Mouse (Mus musculus) MEL (cell line): ENCODE measurements around the gene Selenow. TPM values are rescaled to one million over a fixed set of nuclear protein-coding genes. Genes with fewer than 3 reads are reported as not detected.

Experiments
- DNase-seq: peaks from one replicate; pipeline ENCODE4 v3.0.0; 2011; ENCODE audit warnings: low read depth, low spot score
- H3K27ac ChIP-seq: 2 replicates; pipeline ENCODE4 v1.5.1; 2012; ENCODE audit warnings: low read depth, mild to moderate bottlenecking, control low read depth, low read length, moderate library complexity; ENCODE audit not compliant: control insufficient read depth
- H3K27me3 ChIP-seq, 2 experiments: fragments of 150-350 bp in 1 of 2; sonication (generic) in 1 of 2; 2 replicates each; pipeline ENCODE4 v1.6.1; 2012; ENCODE audit warnings: low read length in 2 of 2, mild to moderate bottlenecking in 2 of 2, improper control_type of control experiment in 1 of 2, moderate library complexity in 1 of 2; ENCODE audit not compliant: insufficient read depth in 2 of 2, control insufficient read depth in 1 of 2
- H3K36me3 ChIP-seq, 2 experiments: 2 replicates each; pipeline ENCODE4 v1.6.1; 2012 to 2014; ENCODE audit warnings: low read length in 2 of 2, improper control_type of control experiment in 1 of 2, inconsistent platforms in 1 of 2, mild to moderate bottlenecking in 1 of 2; ENCODE audit not compliant: insufficient read depth in 2 of 2, control insufficient read depth in 1 of 2
- H3K4me1 ChIP-seq, 2 experiments: fragments of 150-350 bp in 1 of 2; sonication (generic) in 1 of 2; 2 replicates each; pipeline ENCODE4 v1.6.1; 2012; ENCODE audit warnings: low read length in 2 of 2, improper control_type of control experiment in 1 of 2, mild to moderate bottlenecking in 1 of 2; ENCODE audit not compliant: insufficient read depth in 2 of 2, control insufficient read depth in 1 of 2
- H3K4me3 ChIP-seq, 2 experiments: fragments of 150-350 bp in 1 of 2; sonication (generic) in 1 of 2; 2 replicates each; pipeline ENCODE4 v1.5.1; 2012; ENCODE audit warnings: low read depth in 2 of 2, low read length in 2 of 2, mild to moderate bottlenecking in 2 of 2, moderate library complexity in 2 of 2, control low read depth in 1 of 2, improper control_type of control experiment in 1 of 2; ENCODE audit not compliant: control insufficient read depth in 1 of 2, insufficient read depth in 1 of 2
- H3K79me2 ChIP-seq: 2 replicates; pipeline ENCODE4 v1.6.1; 2012; ENCODE audit warnings: mild to moderate bottlenecking, low read length, moderate library complexity; ENCODE audit not compliant: control insufficient read depth, poor library complexity, insufficient read depth
- H3K9ac ChIP-seq: 2 replicates; pipeline ENCODE4 v1.6.1; 2012; ENCODE audit warnings: low read depth, mild to moderate bottlenecking, control low read depth, low read length, moderate library complexity; ENCODE audit not compliant: control insufficient read depth, poor library complexity, severe bottlenecking
- H3K9me3 ChIP-seq: fragments of 150-350 bp; sonication (generic); replicated peaks from 2 replicates; pipeline ENCODE4 v1.6.1; 2012; ENCODE audit warnings: mild to moderate bottlenecking, low read length, improper control_type of control experiment, moderate library complexity; ENCODE audit not compliant: insufficient read depth
- BHLHE40 ChIP-seq: IDR thresholded peaks from 2 replicates; pipeline ENCODE4 v1.6.1; 2012; ENCODE audit warnings: low read depth, mild to moderate bottlenecking, inconsistent platforms, low read length, improper control_type of control experiment, borderline replicate concordance
- CHD2 ChIP-seq: IDR thresholded peaks from 2 replicates; pipeline ENCODE4 v1.6.1; 2011; ENCODE audit warnings: low read length, improper control_type of control experiment
- CTCF ChIP-seq, 3 experiments: IDR thresholded peaks in 2 of 3; conservative IDR thresholded peaks in 1 of 3; 2 replicates each; pipeline ENCODE4 v1.5.1; 2011 to 2012; ENCODE audit warnings: low read length in 3 of 3, low read depth in 2 of 3, mild to moderate bottlenecking in 2 of 3, improper control_type of control experiment in 1 of 3, inconsistent platforms in 1 of 3, mixed read lengths in 1 of 3, moderate library complexity in 1 of 3; ENCODE audit not compliant: control insufficient read depth in 1 of 3, insufficient read depth in 1 of 3, poor library complexity in 1 of 3, severe bottlenecking in 1 of 3
- ELF1 ChIP-seq: IDR thresholded peaks from 2 replicates; pipeline ENCODE4 v1.6.1; 2014; ENCODE audit warnings: low read depth, mild to moderate bottlenecking, inconsistent platforms, low read length, improper control_type of control experiment, moderate library complexity
- EP300 ChIP-seq, 2 experiments: IDR thresholded peaks; 2 replicates each; pipeline ENCODE4 v1.6.1; 2011; ENCODE audit warnings: improper control_type of control experiment in 2 of 2, low read length in 2 of 2, low read depth in 1 of 2, mild to moderate bottlenecking in 1 of 2
- GABPA ChIP-seq: IDR thresholded peaks from 2 replicates; pipeline ENCODE4 v1.6.1; 2012; ENCODE audit warnings: low read depth, mild to moderate bottlenecking, inconsistent platforms, low read length, improper control_type of control experiment, moderate library complexity
- GATA1 ChIP-seq: IDR thresholded peaks from 2 replicates; pipeline ENCODE4 v1.6.1; 2011; ENCODE audit warnings: low read depth, low read length, improper control_type of control experiment
- HCFC1 ChIP-seq: IDR thresholded peaks from 2 replicates; pipeline ENCODE4 v1.6.1; 2012; ENCODE audit warnings: low read depth, mild to moderate bottlenecking, inconsistent platforms, low read length, improper control_type of control experiment, moderate library complexity
- JUND ChIP-seq: IDR thresholded peaks from 2 replicates; pipeline ENCODE4 v1.6.1; 2011; ENCODE audit warnings: low read depth, mild to moderate bottlenecking, improper control_type of control experiment, low read length
- MAX ChIP-seq: IDR thresholded peaks from 2 replicates; pipeline ENCODE4 v1.6.1; 2011; ENCODE audit warnings: low read length, improper control_type of control experiment
- MAZ ChIP-seq: IDR thresholded peaks from 2 replicates; pipeline ENCODE4 v1.6.1; 2012; ENCODE audit warnings: low read depth, mild to moderate bottlenecking, inconsistent platforms, low read length, improper control_type of control experiment
- MXI1 ChIP-seq: IDR thresholded peaks from 2 replicates; pipeline ENCODE4 v1.6.1; 2011; ENCODE audit warnings: mild to moderate bottlenecking, low read depth, low read length, improper control_type of control experiment
- MYB ChIP-seq: IDR thresholded peaks from 2 replicates; pipeline ENCODE4 v1.6.1; 2011; ENCODE audit warnings: mild to moderate bottlenecking, low read depth, low read length, improper control_type of control experiment
- MYC ChIP-seq: IDR thresholded peaks from 2 replicates; pipeline ENCODE4 v1.6.1; 2011; ENCODE audit warnings: low read depth, mild to moderate bottlenecking, low read length, improper control_type of control experiment, moderate library complexity
- NELFE ChIP-seq: IDR thresholded peaks from 2 replicates; pipeline ENCODE4 v1.6.1; 2011; ENCODE audit warnings: low read depth, low read length, improper control_type of control experiment
- NRF1 ChIP-seq: IDR thresholded peaks from 2 replicates; pipeline ENCODE4 v1.6.1; 2014; ENCODE audit warnings: low read depth, mild to moderate bottlenecking, inconsistent platforms, low read length, improper control_type of control experiment, moderate library complexity; ENCODE audit not compliant: poor library complexity, insufficient read depth, severe bottlenecking
- POLR2A ChIP-seq, 2 experiments: IDR thresholded peaks; 2 replicates each; pipeline ENCODE4 v1.6.1; 2011 to 2012; ENCODE audit warnings: low read length in 2 of 2, mild to moderate bottlenecking in 2 of 2, control low read depth in 1 of 2, improper control_type of control experiment in 1 of 2, low read depth in 1 of 2, moderate library complexity in 1 of 2; ENCODE audit not compliant: control insufficient read depth in 1 of 2, insufficient read depth in 1 of 2, poor library complexity in 1 of 2
- POLR2AphosphoS2 ChIP-seq: IDR thresholded peaks from 2 replicates; pipeline ENCODE4 v1.6.1; 2011; ENCODE audit warnings: low read length, improper control_type of control experiment
- POLR2AphosphoS5 ChIP-seq: IDR thresholded peaks from 2 replicates; pipeline ENCODE4 v1.6.1; 2012; ENCODE audit warnings: low read depth, borderline replicate concordance, mild to moderate bottlenecking, inconsistent platforms, low read length, moderate library complexity, mixed read lengths
- RAD21 ChIP-seq: IDR thresholded peaks from 2 replicates; pipeline ENCODE4 v1.6.1; 2011; ENCODE audit warnings: mild to moderate bottlenecking, low read depth, low read length, improper control_type of control experiment
- RCOR1 ChIP-seq: IDR thresholded peaks from 2 replicates; pipeline ENCODE4 v1.6.1; 2012; ENCODE audit warnings: low read depth, mild to moderate bottlenecking, inconsistent platforms, low read length, improper control_type of control experiment
- SMC3 ChIP-seq: IDR thresholded peaks from 2 replicates; pipeline ENCODE4 v1.6.1; 2011; ENCODE audit warnings: low read depth, low read length, improper control_type of control experiment
- TAL1 ChIP-seq: IDR thresholded peaks from 2 replicates; pipeline ENCODE4 v1.6.1; 2012; ENCODE audit warnings: mild to moderate bottlenecking, inconsistent platforms, low read length, moderate library complexity, mixed read lengths
- UBTF ChIP-seq: IDR thresholded peaks from 2 replicates; pipeline ENCODE4 v1.6.1; 2012; ENCODE audit warnings: low read depth, mild to moderate bottlenecking, inconsistent platforms, low read length, improper control_type of control experiment, moderate library complexity, borderline replicate concordance; ENCODE audit not compliant: insufficient read depth
- USF1 ChIP-seq: IDR thresholded peaks from 2 replicates; pipeline ENCODE4 v1.6.1; 2014; ENCODE audit warnings: low read depth, mild to moderate bottlenecking, inconsistent platforms, low read length, improper control_type of control experiment, moderate library complexity
- USF2 ChIP-seq, 2 experiments: IDR thresholded peaks; 2 replicates each; pipeline ENCODE4 v1.6.1; 2011 to 2012; ENCODE audit warnings: improper control_type of control experiment in 2 of 2, low read length in 2 of 2, borderline replicate concordance in 1 of 2, inconsistent platforms in 1 of 2, low read depth in 1 of 2, mild to moderate bottlenecking in 1 of 2; ENCODE audit not compliant: insufficient read depth in 1 of 2
- ZMIZ1 ChIP-seq: IDR thresholded peaks from 2 replicates; pipeline ENCODE4 v1.6.1; 2012; ENCODE audit warnings: low read depth, mild to moderate bottlenecking, inconsistent platforms, low read length, improper control_type of control experiment, moderate library complexity
- polyA plus RNA-seq, 2 experiments: library from polyadenylated mRNA; stranded (reverse) in 1 of 2; unstranded in 1 of 2; fragments of >175 nt in 1 of 2; fragments of >200 nt in 1 of 2; gene quantifications; 2 replicates each; pipeline versions ENCODE4 v1.2.1 to v1.2.4; 2012; ENCODE audit warnings: low replicate concordance in 2 of 2, low read depth in 1 of 2; ENCODE audit not compliant: insufficient read length in 2 of 2, insufficient read depth in 1 of 2, missing spikeins in 1 of 2
- total RNA-seq: library from RNA; depleted of rRNA; stranded (reverse); fragments of 300-350 nt; gene quantifications from 2 replicates; pipeline ENCODE4 v1.2.3, GENCODE M21; 2012

Selenow gene
- total and polyA plus RNA-seq, 3 experiments: 13.1 to 71.2 TPM; not detected in 1

GRCm38 (mm10) chr7:15956143-15956542 lies 33.9 kb upstream of the Selenow start:
- no peak overlapping the region for H3K9ac ChIP-seq
- TF ChIP-seq GATA1: no peak
- TF ChIP-seq NRF1: no peak
- no peak for TF ChIP-seq CTCF (IDR thresholded peaks at IDR 0.05 in 2 of 3, conservative IDR thresholded peaks at IDR 0.05 in 1 of 3; ENCODE audit: control insufficient read depth in 1 of 3, insufficient read depth in 1 of 3, low read depth in 2 of 3, low read length in 3 of 3, poor library complexity in 1 of 3, severe bottlenecking in 1 of 3)
- TF ChIP-seq MYC: no peak
- no peak for TF ChIP-seq BHLHE40
- TF ChIP-seq RCOR1: no peak
- no peak for TF ChIP-seq RAD21
- TF ChIP-seq USF2 (IDR thresholded peaks at IDR 0.05; ENCODE audit: borderline replicate concordance in 1 of 2, insufficient read depth in 1 of 2, low read depth in 1 of 2, low read length in 2 of 2): no peak
- no peak for TF ChIP-seq POLR2AphosphoS5
- no peak for TF ChIP-seq USF1
- no peak for TF ChIP-seq MAZ
- no peak for TF ChIP-seq TAL1
- TF ChIP-seq POLR2A (IDR thresholded peaks at IDR 0.05; ENCODE audit: control insufficient read depth in 1 of 2, insufficient read depth in 1 of 2, low read depth in 1 of 2, low read length in 2 of 2, poor library complexity in 1 of 2): no peak
- no peak for TF ChIP-seq JUND
- TF ChIP-seq MAX: no peak
- no peak for TF ChIP-seq CHD2
- no peak for TF ChIP-seq EP300 (IDR thresholded peaks at IDR 0.05; ENCODE audit: low read depth in 1 of 2, low read length in 2 of 2)
- TF ChIP-seq, all 39 proteins: peak for 0
- Histone ChIP-seq H3K36me3 (peaks cover 0 to 28% of the 10 kb centered on the region in 2 experiments; a peak in 2 of 4 replicates), H3K27ac (no peak overlapping the region), H3K4me1 (peaks cover 0 to 37% of the 10 kb centered on the region in 2 experiments; a peak in 2 of 4 replicates), H3K79me2 (no peaks in the 10 kb centered on the region), H3K4me3 (no peak overlapping the region), H3K27me3 (no peaks in the 10 kb centered on the region), H3K9me3 (no peaks in the 10 kb centered on the region)
- DNase-seq: no peak

- Histone ChIP-seq H3K36me3 (peaks cover 0 to 28% of the 10 kb centered on the region in 2 experiments; a peak in 2 of 4 replicates), H3K4me3 (peak overlapping the region; percentile 20 to 55), H3K9ac (peak overlapping the region; percentile 46), H3K9me3 (no peaks in the 10 kb centered on the region), H3K27ac (peak overlapping the region; percentile 82; the same call in 1 of the 2 replicates), H3K27me3 (no peaks in the 10 kb centered on the region), H3K79me2 (no peaks in the 10 kb centered on the region), H3K4me1 (peaks cover 0 to 37% of the 10 kb centered on the region in 2 experiments; a peak in 2 of 4 replicates)
- peak; percentile 54 for DNase-seq
- TF ChIP-seq ZMIZ1: no peak
- no peak for TF ChIP-seq SMC3
- TF ChIP-seq USF2 (IDR thresholded peaks at IDR 0.05; ENCODE audit: borderline replicate concordance in 1 of 2, insufficient read depth in 1 of 2, low read depth in 1 of 2, low read length in 2 of 2): no peak
- no peak for TF ChIP-seq MAX
- TF ChIP-seq MYC: no peak
- no peak for TF ChIP-seq HCFC1
- TF ChIP-seq MXI1: no peak
- TF ChIP-seq POLR2AphosphoS2: no peak
- TF ChIP-seq NELFE: no peak
- TF ChIP-seq ELF1: no peak
- no peak for TF ChIP-seq POLR2A (IDR thresholded peaks at IDR 0.05; ENCODE audit: control insufficient read depth in 1 of 2, insufficient read depth in 1 of 2, low read depth in 1 of 2, low read length in 2 of 2, poor library complexity in 1 of 2)
- no peak for TF ChIP-seq GABPA
- no peak for TF ChIP-seq MAZ
- no peak for TF ChIP-seq RAD21
- TF ChIP-seq CTCF (IDR thresholded peaks at IDR 0.05 in 2 of 3, conservative IDR thresholded peaks at IDR 0.05 in 1 of 3; ENCODE audit: control insufficient read depth in 1 of 3, insufficient read depth in 1 of 3, low read depth in 2 of 3, low read length in 3 of 3, poor library complexity in 1 of 3, severe bottlenecking in 1 of 3): no peak
- TF ChIP-seq MYB: no peak
- no peak for TF ChIP-seq UBTF
- no peak for TF ChIP-seq JUND
- TF ChIP-seq GATA1: no peak
These were observed 33.3 kb upstream of the Selenow start for GRCm38 (mm10) chr7:15955509-15955908.
